Comparison of ENCODE assay signal across 25 mouse cellular contexts in the genomic region with DNA sequence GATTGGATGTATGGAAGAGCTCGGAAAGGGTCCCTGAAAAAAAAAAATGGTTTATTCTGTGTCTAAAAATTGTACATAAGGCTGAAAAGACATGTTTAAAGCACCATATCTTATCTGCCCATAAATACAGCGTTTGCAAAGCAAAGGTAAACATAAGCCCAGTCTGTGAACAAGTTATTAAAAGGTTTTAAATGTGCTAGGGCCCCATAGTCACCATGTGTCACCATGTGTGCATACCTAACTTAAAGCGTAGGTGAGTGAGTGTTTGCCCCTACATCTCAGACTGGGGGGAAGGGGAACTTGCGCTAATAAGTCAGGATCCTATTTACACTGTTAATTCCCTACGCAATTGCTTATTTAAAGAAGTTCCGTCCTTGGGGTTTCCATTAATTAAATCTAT. TPM values are rescaled to one million over a fixed set of nuclear protein-coding genes. Genes with fewer than 3 reads are reported as not detected.
DNase-seq lines count a peak whose midpoint lies in the region; ATAC-seq lines count a peak whose summit lies in the region.
"Had no signal": no experiment of that assay in that cellular context is flagged by ENCODE, and none has a peak within 500 bp of the region (broad histone marks: within the 10 kb centered on the region; RNA-seq: fewer than 3 reads in every experiment).

No protein-coding gene starts in this region.

- ATAC-seq in limb, embryonic 12.5 days (ENCODE audit: insufficient number of reproducible peaks, insufficient read depth, low FRiP score, low TSS enrichment, low read depth) = no peak
- ATAC-seq in stomach, embryonic 14.5 days (ENCODE audit: insufficient number of reproducible peaks, insufficient read depth, low FRiP score, low read depth) = peak; percentile 70; the same call in 1 of the 2 replicates
- ATAC-seq in stomach, embryonic 16.5 days (ENCODE audit: insufficient read depth, low FRiP score) = peak; percentile 77; the same call in 1 of the 2 replicates
- ATAC-seq: CD4-positive, CD25-positive, alpha-beta regulatory T cell, adult 4 months; forebrain, embryonic 15.5 days; hindbrain, embryonic 16.5 days had no signal

- H3K27ac ChIP-seq in limb, embryonic 12.5 days = peak overlapping the region; percentile 29; the same call in 1 of the 2 replicates
- H3K27ac ChIP-seq in limb, embryonic 10.5 days = no peak overlapping the region
- H3K27ac ChIP-seq in stomach, embryonic 14.5 days (ENCODE audit: low read length) = no peak overlapping the region
- H3K27ac ChIP-seq in stomach, embryonic 16.5 days (ENCODE audit: low read length) = no peak overlapping the region
- H3K27ac ChIP-seq: embryonic facial prominence, embryonic 12.5 days; forebrain, embryonic 12.5 days; forebrain, embryonic 15.5 days; heart, embryonic 15.5 days; hindbrain, embryonic 10.5 days; hindbrain, embryonic 13.5 days had no signal

- no peak for DNase-seq in limb, embryonic 10.5 days (ENCODE audit: low spot score)
- DNase-seq in thymus, adult 18-20 months = no peak
- DNase-seq in neural tube, embryonic 10.5 days (ENCODE audit: extremely low spot score, low spot score) = no peak
- DNase-seq: adrenal gland, adult 2 months; adrenal gland, postnatal 14 days; cerebellum, adult 11 months; cerebellum, adult 2 months; cerebellum, adult 9-11 months; gastrocnemius, postnatal 25 days; heart, adult 18-20 months; heart, postnatal 10 days; heart, postnatal 36 days had no signal

- H3K4me2 ChIP-seq in limb, embryonic 12.5 days = no peak overlapping the region
- H3K4me2 ChIP-seq in stomach, embryonic 14.5 days (replicated peaks; ENCODE audit: low read depth, low read length) = no peak overlapping the region
- no peak overlapping the region for H3K4me2 ChIP-seq in stomach, embryonic 16.5 days (ENCODE audit: low read depth, low read length)
- H3K4me2 ChIP-seq: embryonic facial prominence, embryonic 12.5 days; forebrain, embryonic 12.5 days; forebrain, embryonic 15.5 days; heart, embryonic 12.5 days; heart, embryonic 15.5 days; hindbrain, embryonic 13.5 days had no signal

- WGBS in limb, embryonic 12.5 days = 59% methylated on average over 6 of the region's 6 CpGs
- WGBS in limb, embryonic 10.5 days = 89% methylated on average over 6 of the region's 6 CpGs
- 42% methylated on average over 6 of the region's 6 CpGs for WGBS in stomach, embryonic 14.5 days
- 44% methylated on average over 6 of the region's 6 CpGs for WGBS in stomach, embryonic 16.5 days

- H3K36me3 ChIP-seq in limb, embryonic 12.5 days = no peaks in the 10 kb centered on the region
- H3K36me3 ChIP-seq in limb, embryonic 10.5 days = no peaks in the 10 kb centered on the region
- H3K36me3 ChIP-seq in stomach, embryonic 14.5 days (ENCODE audit: control insufficient read depth, insufficient read depth, low read length) = no peaks in the 10 kb centered on the region
- no peaks in the 10 kb centered on the region for H3K36me3 ChIP-seq in stomach, embryonic 16.5 days (ENCODE audit: control insufficient read depth, insufficient read depth, low read length)
- H3K36me3 ChIP-seq: embryonic facial prominence, embryonic 12.5 days; forebrain, embryonic 12.5 days; forebrain, embryonic 15.5 days; heart, embryonic 12.5 days; heart, embryonic 15.5 days; hindbrain, embryonic 10.5 days; hindbrain, embryonic 13.5 days had no signal

- H3K4me1 ChIP-seq in limb, embryonic 12.5 days (replicated peaks) = peaks cover 11% of the 10 kb centered on the region
- H3K4me1 ChIP-seq in limb, embryonic 10.5 days = no peaks in the 10 kb centered on the region
- no peaks in the 10 kb centered on the region for H3K4me1 ChIP-seq in stomach, embryonic 14.5 days (ENCODE audit: control insufficient read depth, insufficient read depth, low read length)
- H3K4me1 ChIP-seq in stomach, embryonic 16.5 days (ENCODE audit: control insufficient read depth, insufficient read depth, low read length) = 0 out of 2 replicates have a peak, but pooled peaks cover 6% of the 10 kb centered on the region
- H3K4me1 ChIP-seq: forebrain, embryonic 12.5 days; forebrain, embryonic 15.5 days; heart, embryonic 12.5 days; heart, embryonic 15.5 days; hindbrain, embryonic 10.5 days; hindbrain, embryonic 13.5 days had no signal

- H3K4me3 ChIP-seq in limb, embryonic 12.5 days (replicated peaks) = no peak overlapping the region
- no peak overlapping the region for H3K4me3 ChIP-seq in limb, embryonic 10.5 days
- no peak overlapping the region for H3K4me3 ChIP-seq in stomach, embryonic 14.5 days (ENCODE audit: low read depth, low read length)
- no peak overlapping the region for H3K4me3 ChIP-seq in stomach, embryonic 16.5 days (replicated peaks; ENCODE audit: low read length)
- H3K4me3 ChIP-seq: embryonic facial prominence, embryonic 12.5 days; erythroblast, embryonic 14.5 days; forebrain, embryonic 12.5 days; forebrain, embryonic 15.5 days; heart, embryonic 12.5 days; heart, embryonic 15.5 days; hindbrain, embryonic 10.5 days; hindbrain, embryonic 13.5 days had no signal

- no peak overlapping the region for H3K9ac ChIP-seq in limb, embryonic 12.5 days (replicated peaks)
- no peak overlapping the region for H3K9ac ChIP-seq in stomach, embryonic 14.5 days (replicated peaks; ENCODE audit: low read depth, low read length)
- no peak overlapping the region for H3K9ac ChIP-seq in stomach, embryonic 16.5 days (ENCODE audit: low read length)
- H3K9ac ChIP-seq: embryonic facial prominence, embryonic 12.5 days; forebrain, embryonic 12.5 days; forebrain, embryonic 15.5 days; heart, embryonic 12.5 days; heart, embryonic 15.5 days; hindbrain, embryonic 13.5 days had no signal

- H3K9me3 ChIP-seq in limb, embryonic 12.5 days = no peaks in the 10 kb centered on the region
- H3K9me3 ChIP-seq in limb, embryonic 10.5 days (replicated peaks) = no peaks in the 10 kb centered on the region
- no peaks in the 10 kb centered on the region for H3K9me3 ChIP-seq in stomach, embryonic 14.5 days (ENCODE audit: control insufficient read depth, low read depth, low read length)
- no peaks in the 10 kb centered on the region for H3K9me3 ChIP-seq in stomach, embryonic 16.5 days (replicated peaks; ENCODE audit: control insufficient read depth, low read length)
- H3K9me3 ChIP-seq: embryonic facial prominence, embryonic 12.5 days; forebrain, embryonic 12.5 days; forebrain, embryonic 15.5 days; heart, embryonic 12.5 days; heart, embryonic 15.5 days; hindbrain, embryonic 10.5 days; hindbrain, embryonic 13.5 days had no signal

- H3K27me3 ChIP-seq in limb, embryonic 12.5 days = no peaks in the 10 kb centered on the region
- no peaks in the 10 kb centered on the region for H3K27me3 ChIP-seq in limb, embryonic 10.5 days (ENCODE audit: low read depth, poor library complexity, severe bottlenecking)
- H3K27me3 ChIP-seq in stomach, embryonic 14.5 days (ENCODE audit: control insufficient read depth, insufficient read depth, low read length) = no peaks in the 10 kb centered on the region
- no peaks in the 10 kb centered on the region for H3K27me3 ChIP-seq in stomach, embryonic 16.5 days (ENCODE audit: control insufficient read depth, insufficient read depth, low read length)
- H3K27me3 ChIP-seq: embryonic facial prominence, embryonic 12.5 days; forebrain, embryonic 12.5 days; forebrain, embryonic 15.5 days; heart, embryonic 12.5 days; heart, embryonic 15.5 days; hindbrain, embryonic 13.5 days had no signal

RNA-seq across cellular contexts. Expression of a gene that starts 5.2 kb away (rescaled TPM):
- 29.9 and 33.0 TPM in 2 replicates for polyA plus RNA-seq in limb, embryonic 12.5 days (2016; fragmentation: Nextera tagmentation; extraction: Ambion mirVana)
- polyA plus RNA-seq in limb, embryonic 10.5 days (2016; fragmentation: Nextera tagmentation; extraction: Ambion mirVana) = 15.3 and 20.2 TPM in 2 replicates
- polyA plus RNA-seq in stomach, embryonic 14.5 days (2014; fragmentation: Nextera tagmentation; extraction: Ambion mirVana) = 34.9 and 37.0 TPM in 2 replicates
- polyA plus RNA-seq in stomach, embryonic 16.5 days (2015; fragmentation: Nextera tagmentation; extraction: Ambion mirVana) = 28.1 and 33.2 TPM in 2 replicates
- polyA plus RNA-seq: CD4-positive, CD25-positive, alpha-beta regulatory T cell, adult 4 months had no signal

RNA-seq across cellular contexts. Expression of a gene that starts 56.4 kb away (rescaled TPM):
- 2.7 and 2.9 TPM in 2 replicates for polyA plus RNA-seq in limb, embryonic 12.5 days (2016; fragmentation: Nextera tagmentation; extraction: Ambion mirVana)
- polyA plus RNA-seq in limb, embryonic 10.5 days (2016; fragmentation: Nextera tagmentation; extraction: Ambion mirVana) = 1.0 and 1.6 TPM in 2 replicates
- 3.4 and 3.5 TPM in 2 replicates for polyA plus RNA-seq in stomach, embryonic 14.5 days (2014; fragmentation: Nextera tagmentation; extraction: Ambion mirVana)
- 1.8 and 2.0 TPM in 2 replicates for polyA plus RNA-seq in stomach, embryonic 16.5 days (2015; fragmentation: Nextera tagmentation; extraction: Ambion mirVana)
- polyA plus RNA-seq: CD4-positive, CD25-positive, alpha-beta regulatory T cell, adult 4 months; erythroblast, embryonic 14.5 days had no signal
